Mouse (Mus musculus) G1E (cell line): ENCODE measurements at regions not wholly inside any gene's neighbourhood (a gene's known extent, or its start where the extent isn't known, plus 50 kb on each side); places are given as distances from the start of the nearest gene placed in this dataset.

Experiments
- CTCF ChIP-seq: IDR thresholded peaks from 2 replicates; pipeline ENCODE4 v1.5.1; 2012; ENCODE audit warnings: low read depth, low read length, inconsistent platforms, mixed read lengths
- GATA1 ChIP-seq: IDR thresholded peaks from 2 replicates; pipeline ENCODE4 v1.6.1; 2012; ENCODE audit warnings: borderline replicate concordance, low read length, inconsistent platforms, mixed read lengths
- POLR2AphosphoS5 ChIP-seq: IDR thresholded peaks from 2 replicates; pipeline ENCODE4 v1.6.1; 2012; ENCODE audit warnings: low read depth, low read length, inconsistent platforms; ENCODE audit not compliant: insufficient replicate concordance
- TAL1 ChIP-seq: conservative IDR thresholded peaks from 2 replicates; pipeline ENCODE4 v1.6.1; 2012; ENCODE audit warnings: low read depth, low read length, inconsistent platforms, mixed read lengths

DNA sequence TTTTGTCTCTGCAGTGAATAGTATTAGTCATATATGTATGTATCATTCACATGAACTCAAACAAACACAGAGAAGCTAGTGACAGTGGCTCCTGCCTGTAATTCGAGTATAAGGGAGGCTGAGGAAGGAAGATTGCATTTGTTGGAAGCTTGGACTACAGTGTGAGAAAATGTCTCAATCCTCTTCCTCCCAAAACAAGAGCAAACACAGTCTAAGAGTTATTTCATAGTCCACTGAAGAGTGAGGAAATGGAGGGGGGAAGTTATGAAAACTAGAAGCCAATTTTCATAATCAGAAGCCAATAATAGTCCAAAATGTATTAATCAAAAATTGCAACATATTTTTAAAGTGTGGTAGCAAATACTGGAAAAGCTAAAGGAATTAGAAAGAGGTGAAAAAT, 95.6 kb upstream of the Cdyl start:
- no peak for TF ChIP-seq CTCF
- TF ChIP-seq POLR2AphosphoS5, result no peak
- no peak for TF ChIP-seq TAL1
- no peak for TF ChIP-seq GATA1
